Mouse (Mus musculus) ES-Bruce4 (cell line): Measurements from ENCODE around the gene Gm37419.

Source experiments
- CTCF ChIP-seq: IDR thresholded peaks from one replicate; pipeline ENCODE4 v1.8.1; 2011; ENCODE audit warnings: low read depth, low read length
- EP300 ChIP-seq: IDR thresholded peaks from 2 replicates; pipeline ENCODE4 v1.6.1; 2011; ENCODE audit warnings: low read depth, low read length; ENCODE audit not compliant: insufficient read depth
- POLR2A ChIP-seq: IDR thresholded peaks from one replicate; pipeline ENCODE4 v1.8.1; 2011; ENCODE audit warnings: low read length; ENCODE audit not compliant: insufficient read depth

- TF ChIP-seq CTCF (peak; percentile 70), EP300 (0 out of 2 replicates have a peak, but pooled peaks have one; percentile 45), POLR2A (no peak)
These were observed 2.9 kb downstream of the Gm37419 start for GRCm38 (mm10) chr16:23991170-23991569.
